Mouse (Mus musculus): ENCODE data around the gene Sirt2. TPM values are rescaled to one million over a fixed set of nuclear protein-coding genes. Genes with fewer than 3 reads are reported as not detected.
A peak's percentile ranks its signal among the peaks of the same experiment; 100 is the strongest.

The Sirt2 gene
- total and polyA plus RNA-seq, 3 experiments = 40.9 to 128 (median 68.3) TPM

GRCm38 (mm10) chr7:28787884-28788283, 21.3 kb downstream of the Sirt2 start:
- peaks cover 19 to 50% of the 10 kb centered on the region in 2 experiments for H3K36me3 ChIP-seq (replicated peaks in 1 of 2; ENCODE audit: control insufficient read depth in 1 of 2, insufficient read depth in 1 of 2, low read length in 1 of 2)
- H3K4me1 ChIP-seq (ENCODE audit: control insufficient read depth in 1 of 2, insufficient read depth in 2 of 2) = peaks cover 44 to 96% of the 10 kb centered on the region in 2 experiments
- dilution Hi-C loops (cut with MboI; ENCODE audit: extremely low pct_ligation_motif_present, extremely low pct_unique_long_range_greater_than_20kb, low sequenced_read_pairs) = no loop called here

GRCm38 (mm10) chr7:28788307-28789195, 22.0 kb downstream of the Sirt2 start, which contains the start of gene Rinl:
Rinl (plus strand) TSS chr7:28788969.
- peak within 1 kb of the TSS; percentile 12 to 38 (median 30) for H3K4me3 ChIP-seq (replicated peaks in 1 of 3; ENCODE audit: low read depth in 2 of 3, low read length in 2 of 3, poor library complexity in 1 of 3)
- peak within 1 kb of the TSS; percentile 40 for H3K9ac ChIP-seq (ENCODE audit: insufficient read depth, low read depth)
- DNase-seq (ENCODE audit: extremely low read depth) = peak; percentile 92
- dilution Hi-C loops (cut with MboI; ENCODE audit: extremely low pct_ligation_motif_present, extremely low pct_unique_long_range_greater_than_20kb, low sequenced_read_pairs) (no loop called here), in situ Hi-C loops (cut with MboI; ENCODE audit: low pct_ligation_motif_present, low pct_unique_long_range_greater_than_20kb, low sequenced_read_pairs) (loop anchor here (25.0 kb wide), 1 partner anchor 249 kb away; no protein-coding TSS in a partner anchor)
- H3K36me3 ChIP-seq (replicated peaks in 1 of 2; ENCODE audit: control insufficient read depth in 1 of 2, insufficient read depth in 1 of 2, low read length in 1 of 2) = peaks cover 15 to 43% of the 10 kb centered on the region in 2 experiments
- H3K79me2 ChIP-seq (replicated peaks; ENCODE audit: control insufficient read depth, extremely low read depth, insufficient read depth, poor library complexity, severe bottlenecking) = no peaks in the 10 kb centered on the region
- H3K4me1 ChIP-seq (ENCODE audit: control insufficient read depth in 1 of 2, insufficient read depth in 2 of 2) = peaks cover 39 to 93% of the 10 kb centered on the region in 2 experiments
- H3K27ac ChIP-seq (ENCODE audit: insufficient read depth, low read depth) = peak within 1 kb of the TSS; percentile 92
- H3K4me2 ChIP-seq (ENCODE audit: insufficient read depth, low read depth, poor library complexity, severe bottlenecking) = peak within 1 kb of the TSS; percentile 69
- no peaks in the 10 kb centered on the region for H3K9me3 ChIP-seq (replicated peaks; ENCODE audit: low read length)
- H3K27me3 ChIP-seq (replicated peaks) = no peaks in the 10 kb centered on the region
- TF ChIP-seq KAT2A (IDR thresholded peaks at IDR 0.05; ENCODE audit: insufficient replicate concordance, low read length) (peak; percentile 66; the same call in 1 of the 2 replicates), CHD1 (IDR thresholded peaks at IDR 0.05; ENCODE audit: low read depth, low read length) (peak; percentile 89; the same call in 1 of the 2 replicates), BHLHE40 (IDR thresholded peaks at IDR 0.05; ENCODE audit: low read depth, low read length) (peak; percentile 1; the same call in 1 of the 2 replicates), SIN3A (IDR thresholded peaks at IDR 0.05; ENCODE audit: low read length) (peak; percentile 36; the same call in 1 of the 2 replicates), GABPA (IDR thresholded peaks at IDR 0.05; ENCODE audit: insufficient replicate concordance, low read depth, low read length) (no peak), ZMIZ1 (IDR thresholded peaks at IDR 0.05; ENCODE audit: low read depth, low read length) (peak; percentile 54; the same call in 1 of the 2 replicates), POLR2A (IDR thresholded peaks at IDR 0.05; ENCODE audit: low read depth, low read length) (peak; percentile 70), NRF1 (IDR thresholded peaks at IDR 0.05; ENCODE audit: low read depth, low read length) (peak; percentile 7; the same call in 1 of the 2 replicates), ELF1 (IDR thresholded peaks at IDR 0.05; ENCODE audit: low read depth, low read length) (peak; percentile 84), MAZ (IDR thresholded peaks at IDR 0.05; ENCODE audit: low read depth, low read length) (peak; percentile 41; the same call in 1 of the 2 replicates), SMC3 (IDR thresholded peaks at IDR 0.05; ENCODE audit: low read depth, low read length) (no peak), NELFE (IDR thresholded peaks at IDR 0.05; ENCODE audit: low read depth, low read length) (peak; percentile 58; the same call in 1 of the 2 replicates), JUND (conservative IDR thresholded peaks at IDR 0.05; ENCODE audit: low read depth, low read length) (no peak), RCOR1 (conservative IDR thresholded peaks at IDR 0.05; ENCODE audit: low read depth, low read length) (no peak; the same call in 1 of the 2 replicates), MEF2A (IDR thresholded peaks at IDR 0.05; ENCODE audit: borderline replicate concordance, low read depth, low read length) (peak; percentile 85), ZNF384 (IDR thresholded peaks at IDR 0.05; ENCODE audit: low read depth, low read length) (no peak), MXI1 (IDR thresholded peaks at IDR 0.05; ENCODE audit: low read depth, low read length) (peak; percentile 45; the same call in 1 of the 2 replicates), ETS1 (conservative IDR thresholded peaks at IDR 0.05; ENCODE audit: low read depth, low read length) (peak; percentile 91), MYC (IDR thresholded peaks at IDR 0.05; ENCODE audit: low read depth, low read length) (no peak)

More at GRCm38 (mm10) chr7:28787884-28788283, 21.3 kb downstream of the Sirt2 start:
- H3K4me3 ChIP-seq (replicated peaks in 1 of 3; ENCODE audit: low read depth in 2 of 3, low read length in 2 of 3, poor library complexity in 1 of 3) = peak overlapping the region; percentile 8 to 30 (median 19)
- no peaks in the 10 kb centered on the region for H3K79me2 ChIP-seq (replicated peaks; ENCODE audit: control insufficient read depth, extremely low read depth, insufficient read depth, poor library complexity, severe bottlenecking)
- H3K27ac ChIP-seq (ENCODE audit: insufficient read depth, low read depth) = peak overlapping the region; percentile 92
- peak overlapping the region; percentile 40 for H3K9ac ChIP-seq (ENCODE audit: insufficient read depth, low read depth)
- in situ Hi-C loops (cut with MboI; ENCODE audit: low pct_ligation_motif_present, low pct_unique_long_range_greater_than_20kb, low sequenced_read_pairs) = loop anchor here (25.0 kb wide), 1 partner anchor 249 kb away; no protein-coding TSS in a partner anchor
- DNase-seq (ENCODE audit: extremely low read depth) = no peak
- TF ChIP-seq CHD2 (IDR thresholded peaks at IDR 0.05; ENCODE audit: low read length) (no peak), IRF4 (IDR thresholded peaks at IDR 0.05; ENCODE audit: low read depth, low read length) (no peak), JUND (conservative IDR thresholded peaks at IDR 0.05; ENCODE audit: low read depth, low read length) (no peak), ELF1 (IDR thresholded peaks at IDR 0.05; ENCODE audit: low read depth, low read length) (no peak), ZKSCAN1 (IDR thresholded peaks at IDR 0.05; ENCODE audit: borderline replicate concordance, low read depth, low read length) (no peak), HCFC1 (IDR thresholded peaks at IDR 0.05; ENCODE audit: low read depth, low read length) (no peak), MAZ (IDR thresholded peaks at IDR 0.05; ENCODE audit: low read depth, low read length) (no peak), MAX (IDR thresholded peaks at IDR 0.05; ENCODE audit: low read length) (no peak), UBTF (IDR thresholded peaks at IDR 0.05; ENCODE audit: low read depth, low read length) (0 out of 2 replicates have a peak, but pooled peaks have one; percentile 58), MYC (IDR thresholded peaks at IDR 0.05; ENCODE audit: low read depth, low read length) (no peak), BHLHE40 (IDR thresholded peaks at IDR 0.05; ENCODE audit: low read depth, low read length) (0 out of 2 replicates have a peak, but pooled peaks have one; percentile 2), TCF12 (IDR thresholded peaks at IDR 0.05; ENCODE audit: low read depth, low read length) (0 out of 2 replicates have a peak, but pooled peaks have one; percentile 9), USF2 (conservative IDR thresholded peaks at IDR 0.05; ENCODE audit: low read depth, low read length) (no peak), ZNF384 (IDR thresholded peaks at IDR 0.05; ENCODE audit: low read depth, low read length) (no peak), NRF1 (IDR thresholded peaks at IDR 0.05; ENCODE audit: low read depth, low read length) (0 out of 2 replicates have a peak, but pooled peaks have one; percentile 7), SIN3A (IDR thresholded peaks at IDR 0.05; ENCODE audit: low read length) (no peak), USF1 (IDR thresholded peaks at IDR 0.05; ENCODE audit: low read depth, low read length) (no peak), E2F4 (IDR thresholded peaks at IDR 0.05; ENCODE audit: insufficient replicate concordance, low read depth, low read length) (no peak), KAT2A (IDR thresholded peaks at IDR 0.05; ENCODE audit: insufficient replicate concordance, low read length) (no peak), ETS1 (conservative IDR thresholded peaks at IDR 0.05; ENCODE audit: low read depth, low read length) (no peak), POLR2AphosphoS2 (IDR thresholded peaks at IDR 0.05; ENCODE audit: low read depth, low read length) (no peak), MEF2A (IDR thresholded peaks at IDR 0.05; ENCODE audit: borderline replicate concordance, low read depth, low read length) (no peak), RAD21 (IDR thresholded peaks at IDR 0.05; ENCODE audit: low read depth, low read length) (no peak), PAX5 (IDR thresholded peaks at IDR 0.05; ENCODE audit: low read length) (no peak), NELFE (IDR thresholded peaks at IDR 0.05; ENCODE audit: low read depth, low read length) (no peak), CHD1 (IDR thresholded peaks at IDR 0.05; ENCODE audit: low read depth, low read length) (no peak)
- no peaks in the 10 kb centered on the region for H3K9me3 ChIP-seq (replicated peaks; ENCODE audit: low read length)
- H3K4me2 ChIP-seq (ENCODE audit: insufficient read depth, low read depth, poor library complexity, severe bottlenecking) = peak overlapping the region; percentile 69
- no peaks in the 10 kb centered on the region for H3K27me3 ChIP-seq (replicated peaks)
